Mouse (Mus musculus): ENCODE results near the gene F2rl1.
A peak's percentile ranks its signal among the peaks of the same experiment; 100 is the strongest.

Gene F2rl1

GRCm38 (mm10) chr13:95524674-95525491 lies at the start of gene F2rl1:
TSS of gene F2rl1 (minus strand) at chr13:95525227.
- DNase-seq (ENCODE audit: low spot score in 2 of 2), result no peak

- no peak for DNase-seq (ENCODE audit: low spot score in 2 of 2)
Measured at GRCm38 (mm10) chr13:95570877-95571276, 45.9 kb upstream of the F2rl1 start.

GRCm38 (mm10) chr13:95569326-95569725 lies 44.3 kb upstream of the F2rl1 start:
- no peak for DNase-seq (ENCODE audit: low spot score in 2 of 2)

GRCm38 (mm10) chr13:95568336-95568735 lies 43.3 kb upstream of the F2rl1 start:
- DNase-seq (ENCODE audit: low spot score in 2 of 2), result no peak

GRCm38 (mm10) chr13:95566841-95567551 lies 42.0 kb upstream of the F2rl1 start:
- no peak for DNase-seq (ENCODE audit: low spot score in 2 of 2)

GRCm38 (mm10) chr13:95563693-95564092 lies 38.7 kb upstream of the F2rl1 start:
- peak; percentile 8 to 81 for DNase-seq (ENCODE audit: low spot score in 2 of 2)

GRCm38 (mm10) chr13:95563066-95563610 lies 38.1 kb upstream of the F2rl1 start:
- no peak for DNase-seq (ENCODE audit: low spot score in 2 of 2)

- DNase-seq (ENCODE audit: low spot score in 2 of 2), result no peak
Measured at GRCm38 (mm10) chr13:95557326-95557725, 32.3 kb upstream of the F2rl1 start.

GRCm38 (mm10) chr13:95553885-95554492 lies 29.0 kb upstream of the F2rl1 start:
- no peak for DNase-seq (ENCODE audit: low spot score in 2 of 2)

GRCm38 (mm10) chr13:95550636-95551370 lies 25.8 kb upstream of the F2rl1 start:
- DNase-seq (ENCODE audit: low spot score in 2 of 2), result no peak

GRCm38 (mm10) chr13:95549421-95549820 lies 24.4 kb upstream of the F2rl1 start:
- no peak for DNase-seq (ENCODE audit: low spot score in 2 of 2)

- DNase-seq (ENCODE audit: low spot score in 2 of 2), result no peak
Measured at GRCm38 (mm10) chr13:95548856-95549255, 23.8 kb upstream of the F2rl1 start.

GRCm38 (mm10) chr13:95548291-95548789 lies 23.3 kb upstream of the F2rl1 start:
- no peak for DNase-seq (ENCODE audit: low spot score in 2 of 2)

- DNase-seq (ENCODE audit: low spot score in 2 of 2), result no peak
Measured at GRCm38 (mm10) chr13:95547090-95547611, 22.1 kb upstream of the F2rl1 start.

- no peak for DNase-seq (ENCODE audit: low spot score in 2 of 2)
Measured at GRCm38 (mm10) chr13:95546251-95546650, 21.2 kb upstream of the F2rl1 start.

- DNase-seq (ENCODE audit: low spot score in 2 of 2), result no peak
Measured at GRCm38 (mm10) chr13:95545729-95546186, 20.7 kb upstream of the F2rl1 start.

GRCm38 (mm10) chr13:95538021-95538420 lies 13.0 kb upstream of the F2rl1 start:
- no peak for DNase-seq (ENCODE audit: low spot score in 2 of 2)

- no peak for DNase-seq (ENCODE audit: low spot score in 2 of 2)
Measured at GRCm38 (mm10) chr13:95536117-95536493, 11.1 kb upstream of the F2rl1 start.

GRCm38 (mm10) chr13:95535461-95536116 lies 10.6 kb upstream of the F2rl1 start:
- DNase-seq (ENCODE audit: low spot score in 2 of 2), result no peak

GRCm38 (mm10) chr13:95535026-95535425 lies 10.0 kb upstream of the F2rl1 start:
- no peak for DNase-seq (ENCODE audit: low spot score in 2 of 2)

All from left cerebral cortex, adult 9 months (tissue).